Mouse (Mus musculus) brain, embryonic 18.5 days (tissue): ENCODE results near the gene Kpna6.
A peak's percentile ranks its signal among the peaks of the same experiment; 100 is the strongest.
"Not testable (repeated sequence)": the region's sequence is repeated elsewhere in the genome, so short reads cannot be mapped to it uniquely, and the experiment has no call there.

Experiments
- DNase-seq: peaks from one replicate; pipeline ENCODE4 v3.0.0-alpha.2; 2012; ENCODE audit warnings: low read depth, low spot score

The Kpna6 gene

GRCm38 (mm10) chr4:129672083-129672877, at the start of gene Kpna6:
Kpna6 (minus strand) TSS chr4:129672767.
- DNase-seq = peak; percentile 83

GRCm38 (mm10) chr4:129716310-129716709, 43.7 kb upstream of the Kpna6 start:
- DNase-seq = no peak

- DNase-seq = no peak
These were observed 37.0 kb upstream of the Kpna6 start for GRCm38 (mm10) chr4:129709486-129710129.

GRCm38 (mm10) chr4:129706750-129707149, 34.2 kb upstream of the Kpna6 start:
- no peak for DNase-seq

GRCm38 (mm10) chr4:129702454-129702853, 29.9 kb upstream of the Kpna6 start:
- DNase-seq = no peak

GRCm38 (mm10) chr4:129701503-129702377, 29.2 kb upstream of the Kpna6 start:
- peak; percentile 81 for DNase-seq

GRCm38 (mm10) chr4:129700661-129701060, 28.1 kb upstream of the Kpna6 start:
- DNase-seq = not testable (repeated sequence)

- DNase-seq = no peak
These were observed 27.6 kb upstream of the Kpna6 start for GRCm38 (mm10) chr4:129700216-129700615.

- no peak for DNase-seq
These were observed 24.6 kb upstream of the Kpna6 start for GRCm38 (mm10) chr4:129697191-129697590.

GRCm38 (mm10) chr4:129696158-129696985, 23.8 kb upstream of the Kpna6 start, which contains the start of gene Tmem39b:
Tmem39b (minus strand) TSS chr4:129696838.
- DNase-seq = peak; percentile 89

- no peak for DNase-seq
These were observed 23.2 kb upstream of the Kpna6 start for GRCm38 (mm10) chr4:129695815-129696157.

- no peak for DNase-seq
These were observed 12.0 kb upstream of the Kpna6 start for GRCm38 (mm10) chr4:129684531-129684930.

- no peak for DNase-seq
These were observed 11.4 kb upstream of the Kpna6 start for GRCm38 (mm10) chr4:129683901-129684493.

- no peak for DNase-seq
These were observed 9.3 kb upstream of the Kpna6 start for GRCm38 (mm10) chr4:129681837-129682236.

GRCm38 (mm10) chr4:129672878-129673449, 397 bp upstream of the Kpna6 start:
- no peak for DNase-seq

GRCm38 (mm10) chr4:129671491-129672082, 980 bp downstream of the Kpna6 start:
- DNase-seq = no peak

- DNase-seq = no peak
These were observed 10.2 kb downstream of the Kpna6 start for GRCm38 (mm10) chr4:129662255-129662813.

GRCm38 (mm10) chr4:129661584-129661983, 11.0 kb downstream of the Kpna6 start:
- DNase-seq = no peak

GRCm38 (mm10) chr4:129654770-129655169, 17.8 kb downstream of the Kpna6 start:
- DNase-seq = no peak

- DNase-seq = no peak
These were observed 22.2 kb downstream of the Kpna6 start for GRCm38 (mm10) chr4:129650359-129650758.
